Mouse (Mus musculus): ENCODE measurements at regions not wholly inside any gene's neighbourhood (a gene's known extent, or its start where the extent isn't known, plus 50 kb on each side); places are given as distances from the start of the nearest gene placed in this dataset.

DNA sequence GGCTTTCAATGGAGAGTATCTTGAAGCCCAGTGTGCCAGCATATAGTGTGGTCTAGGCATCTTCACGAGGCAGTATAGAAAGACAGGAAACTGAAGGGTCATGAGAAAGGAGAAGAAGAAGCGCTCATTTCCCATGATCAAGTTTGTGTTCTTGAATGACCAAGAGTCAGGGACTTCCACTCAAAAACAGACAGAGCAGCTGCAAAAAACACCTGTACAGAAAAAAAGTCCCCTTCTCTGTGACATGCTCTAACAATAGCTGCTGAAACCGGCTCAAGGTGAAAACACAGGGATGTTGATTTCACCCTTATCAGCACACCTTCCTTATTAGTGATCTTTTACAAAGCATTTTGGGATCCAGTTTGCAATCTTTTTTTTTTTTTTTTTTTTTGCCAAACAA, 90.6 kb upstream of the Fam98a start:
- TF ChIP-seq CTCF (IDR thresholded peaks at IDR 0.05; ENCODE audit: control insufficient read depth, insufficient read depth, insufficient replicate concordance, low read depth, low read length) (no peak), POLR2A (IDR thresholded peaks at IDR 0.05; ENCODE audit: control insufficient read depth, low read depth, low read length) (no peak)

Measured in testis, adult 2 months (tissue).